Mouse (Mus musculus) testis, adult 2 months (tissue): Measurements from ENCODE around the gene Tenm4. TPM values are rescaled to one million over a fixed set of nuclear protein-coding genes. Genes with fewer than 3 reads are reported as not detected.

Source experiments
- H3K27ac ChIP-seq: fragments of 200-500 bp; 2 replicates; pipeline ENCODE4 v1.5.1; 2012; ENCODE audit warnings: low read depth, low read length; ENCODE audit not compliant: control insufficient read depth, insufficient read depth
- H3K27me3 ChIP-seq: fragments of 200-500 bp; 2 replicates; pipeline ENCODE4 v1.6.1; 2012; ENCODE audit warnings: mild to moderate bottlenecking, low read length, moderate library complexity; ENCODE audit not compliant: control insufficient read depth, insufficient read depth
- H3K36me3 ChIP-seq: fragments of 200-500 bp; 2 replicates; pipeline ENCODE4 v1.6.1; 2012; ENCODE audit warnings: mild to moderate bottlenecking, low read length; ENCODE audit not compliant: control insufficient read depth, insufficient read depth
- H3K4me1 ChIP-seq: fragments of 200-500 bp; 2 replicates; pipeline ENCODE4 v1.6.1; 2012; ENCODE audit warnings: low read length; ENCODE audit not compliant: control insufficient read depth, insufficient read depth
- H3K4me3 ChIP-seq: fragments of 200-500 bp; 2 replicates; pipeline ENCODE4 v1.5.1; 2012; ENCODE audit warnings: low read depth, mild to moderate bottlenecking, low read length, moderate library complexity, mixed read lengths; ENCODE audit not compliant: control insufficient read depth
- CTCF ChIP-seq: fragments of 200-500 bp; IDR thresholded peaks from 2 replicates; pipeline ENCODE4 v1.5.1; 2012; ENCODE audit warnings: low read depth, mild to moderate bottlenecking, inconsistent platforms, low read length, moderate library complexity; ENCODE audit not compliant: control insufficient read depth, insufficient read depth, insufficient replicate concordance
- POLR2A ChIP-seq: fragments of 200-500 bp; IDR thresholded peaks from 2 replicates; pipeline ENCODE4 v1.6.1; 2012; ENCODE audit warnings: low read depth, mild to moderate bottlenecking, inconsistent platforms, low read length, moderate library complexity; ENCODE audit not compliant: control insufficient read depth
- polyA plus RNA-seq: library from polyadenylated mRNA; depleted of rRNA; stranded (reverse); fragments of >200 nt; gene quantifications from 2 replicates; pipeline ENCODE4 v1.2.3, GENCODE M21; 2012

The Tenm4 gene
- polyA plus RNA-seq, 1 experiment = 2.3 TPM

DNA sequence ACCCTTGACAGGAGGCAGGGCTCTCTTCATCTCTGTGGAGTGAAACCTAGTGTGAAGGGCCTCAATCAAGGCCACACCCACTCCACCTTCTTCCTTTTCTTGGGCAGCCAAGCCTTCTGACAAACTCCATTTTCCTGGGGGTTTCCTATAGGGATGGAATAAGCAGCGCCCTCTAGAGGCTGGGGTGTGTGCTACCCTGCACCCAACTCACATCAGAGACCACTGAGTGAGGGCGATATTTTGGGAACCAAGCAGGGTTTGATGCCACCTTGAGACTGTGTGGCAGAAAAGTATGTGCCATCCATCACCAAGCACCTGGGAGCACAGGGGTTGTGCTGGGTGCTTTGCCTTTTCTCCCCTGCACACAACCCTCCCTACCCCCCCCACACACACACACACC lies 483.2 kb downstream of the Tenm4 start:
- H3K27me3 ChIP-seq = no peaks in the 10 kb centered on the region
- H3K36me3 ChIP-seq = no peaks in the 10 kb centered on the region
- H3K4me1 ChIP-seq = no peaks in the 10 kb centered on the region
- no peak for TF ChIP-seq POLR2A
- peak; percentile 53; the same call in 1 of the 2 replicates for TF ChIP-seq CTCF
- H3K27ac ChIP-seq = no peak overlapping the region
- H3K4me3 ChIP-seq = no peak overlapping the region

DNA sequence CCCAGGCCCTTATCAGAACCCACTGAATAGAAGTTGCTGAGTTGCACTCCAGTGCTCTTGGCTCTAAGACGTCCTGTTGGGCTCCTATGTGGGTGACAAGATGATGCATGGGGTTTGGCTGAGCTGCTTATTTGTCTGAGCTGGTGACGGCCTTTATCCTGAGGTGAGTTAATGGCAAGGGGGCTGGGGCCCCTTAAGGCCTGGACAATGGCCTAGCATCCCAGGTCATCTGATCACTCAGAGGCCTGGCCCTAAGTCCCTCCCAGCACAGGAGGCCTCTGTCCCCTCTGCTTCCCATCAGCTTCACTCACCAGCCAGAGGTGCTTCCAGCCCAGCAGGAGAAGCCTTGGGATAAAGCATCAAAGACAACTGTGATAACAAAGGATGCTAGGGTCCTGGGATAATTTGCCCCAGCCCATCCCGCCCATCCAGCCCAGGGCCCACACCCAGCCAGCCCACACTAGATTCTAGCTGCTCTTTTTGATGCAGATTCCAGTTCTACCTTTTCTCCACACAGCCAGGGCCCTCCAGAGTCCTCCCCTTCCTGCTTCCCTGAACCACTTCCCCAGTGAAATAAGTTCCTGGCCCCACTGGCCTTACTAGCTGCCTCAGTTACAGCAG lies 484.2 kb downstream of the Tenm4 start:
- Histone ChIP-seq H3K36me3 (no peaks in the 10 kb centered on the region), H3K4me1 (no peaks in the 10 kb centered on the region), H3K4me3 (no peak overlapping the region), H3K27me3 (no peaks in the 10 kb centered on the region), H3K27ac (no peak overlapping the region)
- TF ChIP-seq POLR2A (no peak), CTCF (no peak)

DNA sequence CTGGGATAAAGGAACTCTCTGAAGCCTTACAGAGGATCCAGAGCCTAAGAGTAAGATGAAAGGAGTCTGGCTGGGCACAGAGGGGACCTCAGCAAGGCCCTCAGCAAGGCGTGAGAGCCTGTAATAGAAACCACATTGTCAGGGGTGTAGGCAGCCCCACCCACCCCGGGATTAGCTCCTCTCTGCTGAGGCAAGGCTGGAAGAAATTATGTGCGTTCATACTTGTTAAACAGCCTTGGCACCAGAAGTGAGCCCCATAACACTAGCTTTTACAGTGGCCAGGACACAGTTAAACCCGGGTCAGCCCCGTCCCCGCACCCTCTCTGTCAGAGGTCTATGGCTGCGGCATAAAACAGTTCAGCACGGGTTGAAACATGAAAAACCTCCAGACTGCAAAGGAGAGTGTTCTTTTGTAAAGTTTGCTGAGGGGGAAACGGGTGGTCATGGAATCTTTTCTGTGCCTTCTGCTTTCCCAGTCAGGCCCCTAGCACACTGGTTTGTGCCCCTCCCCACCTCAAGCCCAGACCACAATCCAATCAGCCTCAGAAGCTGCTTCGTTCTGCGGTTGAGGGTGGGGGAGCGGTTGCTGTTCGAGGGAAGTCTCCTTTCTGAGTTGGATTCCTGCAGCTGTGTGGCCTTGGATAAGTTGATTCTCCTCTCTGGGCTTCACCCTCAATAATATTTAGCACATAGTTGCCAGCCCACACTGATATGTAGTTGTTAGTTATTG lies 486.2 kb downstream of the Tenm4 start:
- no peaks in the 10 kb centered on the region for H3K4me1 ChIP-seq

DNA sequence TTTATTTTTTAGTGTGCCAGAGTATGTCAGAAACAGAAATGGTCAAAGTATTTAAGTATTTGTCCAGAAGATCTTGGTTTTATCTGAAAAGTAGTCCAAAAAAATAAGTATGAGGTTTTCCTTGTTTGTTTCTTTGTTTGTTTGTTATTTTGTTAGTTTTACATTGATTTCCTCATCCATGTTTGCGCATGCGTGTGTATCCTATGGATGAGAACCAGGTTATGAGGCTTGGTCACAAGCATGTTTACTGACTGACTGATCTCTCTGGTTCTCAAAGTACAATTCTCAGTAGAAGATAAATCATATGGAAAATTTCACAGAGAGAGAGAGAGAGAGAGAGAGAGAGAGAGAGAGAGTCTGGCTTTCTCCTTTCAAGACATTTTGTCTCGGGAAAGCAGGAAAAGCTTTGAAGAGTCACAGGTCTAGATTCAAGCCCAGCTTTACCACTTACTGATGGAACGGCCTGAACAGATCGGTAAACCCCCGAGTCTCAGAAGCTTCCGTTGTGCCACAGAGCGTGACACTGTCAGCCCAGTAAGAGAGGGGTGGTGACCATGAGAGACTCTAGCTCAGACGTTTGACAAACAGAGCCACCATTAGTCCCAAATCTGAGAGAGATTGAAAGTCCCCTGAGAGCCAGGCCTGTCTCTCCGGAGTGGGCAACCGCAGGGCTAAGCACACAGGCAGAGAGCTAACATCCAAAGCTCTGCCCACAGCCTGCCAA lies 487.0 kb downstream of the Tenm4 start:
- Histone ChIP-seq H3K4me3 (no peak overlapping the region), H3K4me1 (no peaks in the 10 kb centered on the region), H3K36me3 (no peaks in the 10 kb centered on the region), H3K27me3 (no peaks in the 10 kb centered on the region), H3K27ac (no peak overlapping the region)
- no peak for TF ChIP-seq POLR2A
- no peak for TF ChIP-seq CTCF

More for the DNA sequence above, 486.2 kb downstream of the Tenm4 start:
- Histone ChIP-seq H3K4me3 (no peak overlapping the region), H3K36me3 (no peaks in the 10 kb centered on the region), H3K27me3 (no peaks in the 10 kb centered on the region), H3K27ac (no peak overlapping the region)
- TF ChIP-seq POLR2A (no peak), CTCF (no peak)

DNA sequence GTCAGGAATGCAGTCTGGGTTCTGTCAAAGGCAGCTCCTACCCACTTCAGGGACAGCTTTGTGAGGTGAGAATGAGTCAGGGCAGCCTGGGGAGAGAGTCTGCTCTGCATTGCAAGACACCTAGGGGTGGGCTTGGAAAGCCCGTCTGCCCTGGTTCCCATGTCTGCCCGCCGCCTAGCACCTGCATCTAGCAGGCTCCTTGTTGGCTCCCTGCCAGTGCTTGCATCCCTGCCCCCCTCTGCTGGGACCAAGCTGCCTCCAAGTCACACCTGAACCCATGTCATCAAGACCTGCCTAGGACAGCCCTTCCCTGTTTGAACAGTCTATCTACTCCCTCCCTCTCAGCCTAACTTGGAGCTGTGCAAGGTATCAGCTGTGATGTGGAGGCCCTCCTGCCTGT lies 489.9 kb downstream of the Tenm4 start:
- H3K27me3 ChIP-seq = no peaks in the 10 kb centered on the region
- no peak for TF ChIP-seq CTCF
- TF ChIP-seq POLR2A = no peak
- no peaks in the 10 kb centered on the region for H3K4me1 ChIP-seq
- no peak overlapping the region for H3K27ac ChIP-seq
- H3K4me3 ChIP-seq = no peak overlapping the region
- no peaks in the 10 kb centered on the region for H3K36me3 ChIP-seq

DNA sequence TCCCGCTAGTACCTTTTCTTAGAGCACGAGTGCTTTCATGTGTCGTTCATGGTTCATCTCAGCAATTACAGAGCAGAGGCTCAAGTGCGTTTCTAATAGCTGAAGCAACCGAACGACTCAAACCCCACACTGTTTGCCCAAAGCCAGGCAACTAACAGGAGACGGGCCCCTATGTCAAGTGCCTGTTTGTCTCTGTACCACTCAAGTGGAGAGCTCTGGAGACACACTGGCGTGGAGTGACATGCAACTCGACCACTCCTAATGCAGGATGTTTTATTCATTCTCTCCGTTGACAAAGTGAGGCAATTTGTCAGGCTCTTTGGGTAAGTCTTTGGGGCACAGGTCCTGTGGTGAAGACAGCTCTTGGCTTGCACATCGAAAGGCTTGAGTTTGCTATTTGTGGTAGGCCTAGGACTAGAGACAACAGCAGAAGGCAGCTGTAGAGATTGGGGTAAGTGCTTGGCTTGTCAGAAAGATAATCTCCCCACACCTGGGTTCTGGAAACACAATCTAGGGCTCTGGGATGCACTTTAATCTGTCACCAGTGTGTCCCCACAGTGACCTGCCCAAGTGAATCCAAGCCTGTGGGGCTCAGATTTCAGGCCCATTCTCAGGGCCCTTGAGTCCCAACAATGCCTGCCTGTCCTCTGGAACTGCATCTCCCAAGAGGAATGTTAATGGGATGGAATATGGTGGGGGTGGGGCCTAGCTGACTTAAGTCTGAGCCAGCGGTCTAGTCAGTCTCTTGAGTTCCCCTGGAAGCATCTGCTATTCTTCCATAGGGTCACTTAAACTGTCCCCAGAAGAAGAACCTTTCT lies 490.5 kb downstream of the Tenm4 start:
- Histone ChIP-seq H3K4me1 (no peaks in the 10 kb centered on the region), H3K27me3 (no peaks in the 10 kb centered on the region), H3K4me3 (no peak overlapping the region), H3K36me3 (no peaks in the 10 kb centered on the region), H3K27ac (no peak overlapping the region)
- TF ChIP-seq CTCF = no peak
- no peak for TF ChIP-seq POLR2A
